Comparison of ENCODE assay signal across 18 mouse cellular contexts in genomic region chr9:120702836-120703235, GRCm38 (mm10).
A peak's percentile ranks its signal among the peaks of the same experiment; 100 is the strongest.
DNase-seq lines count a peak whose midpoint lies in the region; ATAC-seq and TF ChIP-seq lines count a peak whose summit lies in the region.
"Had no signal": no experiment of that assay in that cellular context is flagged by ENCODE, and none has a peak within 500 bp of the region (broad histone marks: within the 10 kb centered on the region; RNA-seq: fewer than 3 reads in every experiment).

No protein-coding gene starts in this region.

- H3K27me3 ChIP-seq in heart, adult 2 months (ENCODE audit: control insufficient read depth, insufficient read depth, low read length): no peaks in the 10 kb centered on the region
- no peaks in the 10 kb centered on the region for H3K27me3 ChIP-seq in stomach, postnatal 0 days (ENCODE audit: control insufficient read depth, insufficient read depth, low read length)
- H3K27me3 ChIP-seq: heart, embryonic 15.5 days; limb, embryonic 15.5 days; neural tube, embryonic 12.5 days had no signal

- no peaks in the 10 kb centered on the region for H3K36me3 ChIP-seq in heart, adult 2 months (ENCODE audit: control insufficient read depth, insufficient read depth, low read length)
- H3K36me3 ChIP-seq in stomach, postnatal 0 days (ENCODE audit: control insufficient read depth, insufficient read depth, low read length): no peaks in the 10 kb centered on the region
- H3K36me3 ChIP-seq: G1E; heart, embryonic 15.5 days; limb, embryonic 15.5 days; neural tube, embryonic 12.5 days had no signal

- no peak for TF ChIP-seq EP300 in heart, adult 2 months (IDR thresholded peaks at IDR 0.05; ENCODE audit: insufficient read depth, low read depth, low read length)
- TF ChIP-seq EP300 in stomach, postnatal 0 days (optimal IDR thresholded peaks at IDR 0.05): no peak

- no peaks in the 10 kb centered on the region for H3K9me3 ChIP-seq in stomach, postnatal 0 days (ENCODE audit: control insufficient read depth, low read length)
- H3K9me3 ChIP-seq: G1E; heart, embryonic 15.5 days; limb, embryonic 15.5 days; neural tube, embryonic 12.5 days had no signal

- peaks cover 7% of the 10 kb centered on the region for H3K4me1 ChIP-seq in heart, adult 2 months (ENCODE audit: control insufficient read depth, insufficient read depth, low read length)
- H3K4me1 ChIP-seq in stomach, postnatal 0 days (replicated peaks; ENCODE audit: control insufficient read depth, insufficient read depth): no peaks in the 10 kb centered on the region
- H3K4me1 ChIP-seq: heart, embryonic 15.5 days; megakaryocyte, embryonic 14.5 days had no signal

- H3K79me2 ChIP-seq in heart, adult 2 months (replicated peaks; ENCODE audit: control insufficient read depth, insufficient read depth, low read length): no peaks in the 10 kb centered on the region

- no peak overlapping the region for H3K9ac ChIP-seq in heart, adult 2 months (ENCODE audit: low read depth, low read length)
- H3K9ac ChIP-seq in stomach, postnatal 0 days (ENCODE audit: low read length): no peak overlapping the region
- H3K9ac ChIP-seq: heart, embryonic 15.5 days; limb, embryonic 15.5 days; neural tube, embryonic 12.5 days had no signal

- no peak for TF ChIP-seq POLR2A in heart, adult 2 months (IDR thresholded peaks at IDR 0.05; ENCODE audit: insufficient read depth, low read depth, low read length)

- no peak overlapping the region for H3K4me3 ChIP-seq in heart, adult 2 months
- H3K4me3 ChIP-seq in stomach, postnatal 0 days (ENCODE audit: low read depth, low read length): no peak overlapping the region
- H3K4me3 ChIP-seq: erythroblast, embryonic 14.5 days; heart, embryonic 15.5 days; limb, embryonic 15.5 days; megakaryocyte, embryonic 14.5 days; neural tube, embryonic 12.5 days had no signal

- no peak for TF ChIP-seq CTCF in heart, adult 2 months (IDR thresholded peaks at IDR 0.05)
- no peak for TF ChIP-seq CTCF in stomach, postnatal 0 days (IDR thresholded peaks at IDR 0.05; ENCODE audit: low read depth)

- DNase-seq in heart, adult 2 months: no peak
- no peak for DNase-seq in heart, adult 8-10 months (ENCODE audit: low spot score)
- DNase-seq in layer of hippocampus, adult 9-11 months: peak; percentile 73
- DNase-seq in layer of hippocampus, postnatal 25 days (ENCODE audit: extremely low spot score in 1 of 2, low spot score in 1 of 2): no peak
- DNase-seq in right cerebral cortex, adult 18-20 months: peak; percentile 67
- no peak for DNase-seq in right cerebral cortex, postnatal 14 days
- DNase-seq in adrenal gland, postnatal 4 days (ENCODE audit: low spot score in 2 of 2): no peak
- no peak for DNase-seq in stomach, postnatal 0 days (ENCODE audit: low spot score)
- DNase-seq: cerebellum, adult 8-10 months; gastrocnemius, postnatal 14 days; lung, adult 2 months; thymus, postnatal 36 days had no signal

- intact Hi-C loops in heart, adult 2 months (cut with DNase I): no loop called here

- H3K4me2 ChIP-seq in stomach, postnatal 0 days (replicated peaks; ENCODE audit: low read depth): no peak overlapping the region
- H3K4me2 ChIP-seq: heart, embryonic 15.5 days; limb, embryonic 15.5 days; neural tube, embryonic 12.5 days had no signal

- peak overlapping the region; percentile 26 for H3K27ac ChIP-seq in heart, adult 2 months
- H3K27ac ChIP-seq in stomach, postnatal 0 days (replicated peaks): no peak overlapping the region
- H3K27ac ChIP-seq: heart, embryonic 15.5 days; limb, embryonic 15.5 days; neural tube, embryonic 12.5 days had no signal

- WGBS in heart, adult 2 months: 51% methylated on average over 7 of the region's 7 CpGs
- WGBS in stomach, postnatal 0 days: 63% methylated on average over 7 of the region's 7 CpGs

- no peak for ATAC-seq in stomach, postnatal 0 days (ENCODE audit: low FRiP score, low TSS enrichment)

Comparison
In these comparisons a context has a peak if more than half of its experiments do, and no peak if none do; other contexts are left out.
1. DNase-seq: peak in layer of hippocampus, adult 9-11 months (single experiment) and right cerebral cortex, adult 18-20 months (single experiment); none in heart, adult 2 months (0 of 2), heart, adult 8-10 months (single experiment), layer of hippocampus, postnatal 25 days (0 of 2), right cerebral cortex, postnatal 14 days (single experiment), adrenal gland, postnatal 4 days (0 of 2) and stomach, postnatal 0 days (single experiment).